Mouse (Mus musculus): ENCODE data around the gene Sf3a1.
"Not testable (repeated sequence)": the region's sequence is repeated elsewhere in the genome, so short reads cannot be mapped to it uniquely, and the experiment has no call there.

Sf3a1 gene

DNA sequence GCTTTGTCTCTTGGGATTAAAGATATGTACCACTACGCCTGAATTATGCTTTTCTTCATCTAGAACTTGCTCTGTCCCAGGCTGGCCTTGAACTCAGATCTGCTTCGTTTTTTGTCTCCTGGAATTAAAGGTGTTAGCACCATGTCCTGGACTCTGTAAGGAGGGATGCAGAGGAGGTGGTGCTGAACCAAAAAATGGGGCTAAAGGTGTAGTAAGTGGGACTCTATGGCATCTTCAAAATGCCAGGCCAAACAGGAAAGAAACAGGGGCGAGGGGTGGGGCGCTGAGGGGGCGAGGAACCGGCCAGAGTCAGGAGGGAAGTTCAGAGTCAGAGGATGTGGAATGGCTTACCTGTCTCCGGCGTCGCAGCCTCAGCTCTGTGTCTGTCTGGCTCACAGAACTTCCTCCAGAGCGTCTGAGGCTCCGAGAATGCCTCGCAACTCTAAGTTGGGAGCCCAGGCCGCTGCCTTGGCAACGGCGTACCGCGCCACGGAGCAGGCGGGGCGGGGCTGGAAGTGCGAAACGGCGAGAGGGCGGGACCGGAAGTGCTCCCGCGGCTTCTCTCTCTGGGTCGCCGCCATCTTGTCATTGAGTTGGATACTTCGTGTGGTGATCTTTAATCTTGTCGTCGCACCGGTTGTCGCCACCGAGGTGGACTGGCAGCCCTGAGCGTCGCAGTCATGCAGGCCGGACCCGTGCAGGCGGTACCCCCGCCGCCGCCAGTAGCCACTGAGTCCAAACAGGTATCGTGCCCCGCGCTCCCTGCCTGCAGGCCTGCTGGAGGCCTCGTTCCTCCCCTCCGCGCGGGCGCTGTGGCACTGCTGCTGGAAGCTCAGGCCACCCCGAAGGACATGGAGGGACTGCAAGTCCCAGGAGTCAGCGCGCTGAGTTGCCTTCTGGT lies at the start of gene Sf3a1, which contains the start of gene Ccdc157:
Gene Sf3a1 (plus strand): TSS at position 543 of the 901 bp plus-strand sequence.
Gene Ccdc157 (minus strand): TSS at position 486 of the 901 bp plus-strand sequence.
- peak; percentile 96 to 97 for DNase-seq

DNA sequence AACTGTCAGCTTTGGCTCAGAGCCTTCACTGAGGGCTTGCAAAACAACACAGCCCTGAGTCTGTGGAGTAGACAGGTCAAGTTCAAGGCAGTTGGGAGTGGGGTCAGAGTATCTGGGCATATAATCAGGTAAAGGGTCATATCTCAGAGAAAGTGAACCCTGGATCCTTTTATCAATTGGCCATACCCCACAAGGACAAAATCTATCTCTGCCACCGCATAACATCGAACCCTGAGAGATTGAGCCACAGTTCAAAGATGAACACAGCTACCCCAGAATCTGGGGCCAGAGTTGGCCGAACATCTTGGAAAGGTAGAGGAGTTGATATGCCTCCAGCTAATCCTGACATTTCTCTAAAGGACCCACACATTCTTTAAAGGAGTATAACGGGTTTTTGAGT lies 48.1 kb upstream of the Sf3a1 start:
- DNase-seq: no peak

DNA sequence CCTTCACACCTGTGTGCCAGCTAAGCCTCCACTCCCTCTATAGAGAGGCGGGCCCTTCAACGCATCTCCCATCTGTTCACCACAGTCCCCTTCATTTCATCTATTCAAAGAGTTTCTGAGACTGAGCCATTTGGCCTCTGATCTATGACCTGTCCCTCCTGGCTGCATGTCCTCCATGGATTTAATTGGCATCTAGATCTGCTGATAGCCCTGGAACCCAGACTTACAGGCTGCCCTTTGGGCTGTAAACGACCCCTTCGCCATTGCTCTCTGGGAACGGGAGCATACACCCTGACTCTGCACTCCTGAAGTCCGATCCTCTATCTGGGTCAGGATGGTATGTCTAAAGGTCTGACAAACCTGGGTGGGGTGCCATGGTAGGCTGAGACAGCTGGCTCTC lies 47.3 kb upstream of the Sf3a1 start:
- DNase-seq: no peak

DNA sequence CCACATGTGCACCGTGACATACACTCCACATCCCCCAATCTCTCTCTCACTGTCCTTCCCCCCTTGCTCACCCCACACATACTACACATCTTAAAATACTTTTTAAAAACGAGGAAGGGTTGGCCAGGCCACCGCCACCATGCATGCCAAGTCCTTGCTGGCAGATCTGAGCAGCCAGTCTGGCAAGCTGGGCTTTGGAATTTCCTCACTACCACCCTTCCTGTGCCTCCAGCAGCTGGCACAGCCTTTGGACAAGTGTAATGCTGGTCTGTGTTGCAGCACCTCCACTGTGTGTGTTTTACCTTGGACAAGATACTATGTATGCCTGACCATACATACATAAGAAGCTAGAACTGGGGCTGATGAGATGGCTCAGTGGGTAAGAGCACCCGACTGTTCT lies 46.7 kb upstream of the Sf3a1 start:
- DNase-seq: no peak

DNA sequence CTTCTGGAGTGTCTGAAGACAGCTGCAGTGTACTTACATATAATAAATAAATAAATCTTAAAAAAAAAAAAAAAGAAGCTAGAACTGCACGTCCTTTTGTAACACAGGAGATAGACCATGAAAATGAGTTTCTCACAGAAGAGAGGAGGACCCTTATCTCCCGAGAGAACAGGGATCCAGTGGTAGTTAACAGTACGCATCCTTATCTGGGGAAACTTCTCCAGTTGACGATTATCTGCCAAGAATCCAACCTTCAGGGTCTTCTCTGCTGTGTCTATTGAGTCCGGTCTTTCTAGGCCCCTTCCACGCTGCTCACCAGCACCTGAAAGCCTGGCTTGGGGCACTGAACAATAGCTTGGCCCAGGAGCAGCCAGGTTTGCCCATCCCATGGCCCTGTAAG lies 46.2 kb upstream of the Sf3a1 start:
- DNase-seq: no peak

DNA sequence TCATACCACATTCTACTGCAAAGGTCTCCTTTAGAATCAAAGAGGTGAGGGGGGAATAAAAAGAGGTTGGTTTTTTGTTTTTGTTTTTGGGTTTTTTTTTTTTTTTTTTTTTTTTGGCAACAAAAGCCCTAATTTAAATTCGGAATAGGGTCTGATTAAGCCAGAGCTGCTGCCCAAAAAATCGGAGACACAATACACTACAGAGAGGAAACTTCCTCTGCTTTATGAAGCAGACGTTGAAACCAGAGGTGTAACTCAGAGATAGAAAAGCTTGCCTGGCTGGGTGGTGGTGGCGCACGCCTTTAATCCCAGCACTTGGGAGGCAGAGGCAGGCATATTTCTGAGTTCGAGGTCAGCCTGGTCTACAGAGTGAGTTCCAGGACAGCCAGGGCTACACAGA lies 45.6 kb upstream of the Sf3a1 start:
- DNase-seq: not testable (repeated sequence)

DNA sequence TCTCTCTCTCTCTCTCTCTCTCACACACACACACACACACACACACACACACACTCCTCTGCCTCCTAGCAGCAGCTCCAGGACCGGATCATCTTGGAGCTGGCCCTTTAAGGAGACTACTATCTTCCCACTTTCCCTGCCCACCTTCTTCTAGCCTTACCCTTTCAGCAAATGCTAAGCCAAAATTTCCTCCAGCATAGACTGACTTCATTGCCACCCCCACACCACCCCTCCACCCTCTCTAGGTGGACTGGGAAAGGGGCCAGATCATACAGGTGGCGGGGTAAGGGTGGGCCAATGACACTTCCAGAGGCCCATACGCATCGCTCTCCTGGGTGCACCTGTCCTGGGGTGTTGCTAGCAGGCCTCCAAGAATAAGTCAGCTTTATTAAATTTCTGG lies 44.7 kb upstream of the Sf3a1 start:
- DNase-seq: no peak

DNA sequence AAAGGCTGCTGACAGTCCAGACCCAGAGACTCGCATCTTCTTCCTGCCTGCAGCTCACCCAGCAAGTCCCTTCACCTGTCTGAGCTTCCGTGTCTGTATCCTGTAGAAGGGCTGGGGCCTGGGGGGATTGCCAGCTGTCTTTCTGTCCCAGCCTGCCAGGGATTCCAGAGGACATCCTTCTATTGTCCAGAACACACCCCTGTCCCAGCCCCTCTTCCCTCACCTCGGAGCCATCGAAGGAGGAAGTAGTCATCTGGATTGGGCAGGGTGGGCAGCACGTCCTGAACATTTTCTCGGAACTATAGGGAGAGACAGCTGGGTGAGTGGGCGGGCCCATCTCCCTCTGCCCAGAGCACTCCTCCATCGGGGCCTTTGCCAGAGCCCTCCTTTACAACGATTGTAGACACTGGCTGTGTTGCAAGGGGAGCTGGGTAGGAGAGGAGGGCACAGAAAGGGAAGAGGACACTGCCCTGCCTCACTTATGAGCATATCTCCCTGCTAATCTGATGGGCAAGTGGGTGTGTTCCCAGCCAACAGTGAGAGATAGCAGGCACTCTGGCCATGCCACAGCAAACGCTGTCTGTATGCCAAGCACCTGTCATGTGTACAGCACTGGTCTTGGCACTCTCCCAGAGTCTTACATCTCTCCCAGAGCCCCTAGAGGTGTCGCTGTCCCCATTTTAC lies 43.5 kb upstream of the Sf3a1 start:
- DNase-seq: no peak

DNA sequence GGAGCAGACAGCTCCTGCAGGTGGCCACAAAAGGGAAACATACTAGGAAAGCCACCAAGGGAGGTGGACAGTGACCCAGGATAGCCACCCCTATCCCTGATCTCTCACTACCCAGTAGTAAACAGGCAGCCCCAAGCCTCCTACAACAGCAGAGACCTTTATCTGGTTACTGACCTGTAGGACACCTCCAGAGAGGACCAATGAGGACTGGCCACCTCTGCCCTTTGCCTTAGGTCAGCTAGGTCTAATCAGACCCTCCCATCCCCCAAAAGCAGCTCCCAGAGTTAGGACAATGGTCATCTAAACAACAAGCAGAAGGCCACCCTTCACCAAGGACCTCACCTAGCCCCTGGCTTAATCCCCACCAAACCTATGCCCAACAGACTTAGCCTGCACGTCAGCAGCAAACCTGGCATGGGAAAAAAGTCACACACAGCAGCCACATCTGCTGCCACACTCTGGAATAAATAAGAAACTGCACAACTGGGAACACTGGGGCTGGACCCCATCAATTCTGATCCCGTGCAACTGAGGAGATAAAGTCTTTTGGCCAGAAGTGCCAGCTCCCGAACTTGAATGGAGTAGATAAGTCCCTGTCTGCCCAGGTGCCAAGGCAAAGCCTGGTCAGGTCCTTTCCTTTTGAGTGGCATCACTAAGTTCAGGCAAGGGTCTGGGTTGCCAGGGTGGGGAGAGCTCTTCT lies 42.6 kb upstream of the Sf3a1 start:
- no peak for DNase-seq

DNA sequence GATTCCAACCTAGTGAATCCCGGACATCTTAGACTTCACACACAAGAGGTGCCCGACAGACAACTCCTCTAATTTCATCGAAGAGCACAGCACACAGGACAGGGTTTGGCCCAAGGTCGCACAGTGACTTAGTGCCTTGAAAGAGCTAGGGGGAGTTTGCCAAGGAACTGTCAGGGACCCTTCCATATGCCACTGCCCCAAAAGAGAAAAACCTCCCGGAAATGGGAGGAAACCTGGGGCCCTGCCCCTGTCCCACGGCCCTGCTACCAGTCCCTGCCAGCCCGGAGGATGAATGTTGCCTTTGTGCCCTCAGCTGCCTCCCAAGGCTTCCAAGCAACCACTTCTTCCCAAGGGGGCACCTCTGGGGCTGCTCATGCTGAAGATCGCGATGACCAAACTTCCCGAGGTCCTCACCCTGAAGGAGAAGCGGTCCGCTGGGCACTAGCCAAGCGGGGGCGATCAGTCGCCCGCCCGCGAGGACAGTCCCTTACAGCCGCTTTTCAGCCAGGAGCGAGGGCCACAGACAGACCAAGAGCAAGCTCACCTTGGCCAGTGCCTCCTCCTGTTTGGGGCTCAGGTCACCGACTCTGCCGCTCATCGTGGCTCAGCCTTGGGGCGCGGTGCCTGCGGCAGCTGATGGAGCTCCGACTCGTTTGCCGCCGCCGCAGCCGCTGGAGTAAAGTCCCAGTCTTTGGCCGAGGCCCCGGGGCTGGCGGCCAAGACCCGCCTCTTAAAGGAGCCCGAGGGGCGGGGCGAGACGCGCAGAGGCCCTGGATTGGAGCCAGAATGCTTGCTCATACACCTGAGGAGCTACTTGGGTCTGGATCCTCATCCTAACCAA lies 41.8 kb upstream of the Sf3a1 start:
- peak; percentile 79 to 86 for DNase-seq

DNA sequence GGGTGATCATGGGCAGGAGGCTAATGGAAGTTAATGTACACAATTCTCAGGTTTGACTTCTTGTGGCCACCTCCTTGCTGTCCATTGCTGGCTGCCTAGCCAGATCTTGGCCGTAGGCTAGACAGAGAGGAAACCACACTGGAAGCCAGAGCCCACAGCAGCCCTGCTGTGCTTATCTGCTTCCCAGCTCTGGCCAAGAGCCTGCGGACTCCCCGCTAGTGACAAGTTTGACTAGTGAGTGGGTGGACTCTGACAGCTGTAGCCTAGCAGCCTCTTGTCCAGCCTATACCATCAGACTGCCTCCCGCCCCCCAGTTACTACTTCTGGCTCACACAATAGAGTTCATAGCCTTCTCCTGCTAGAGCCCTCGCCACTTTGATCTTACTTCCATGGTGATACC lies 40.5 kb upstream of the Sf3a1 start:
- DNase-seq: no peak

DNA sequence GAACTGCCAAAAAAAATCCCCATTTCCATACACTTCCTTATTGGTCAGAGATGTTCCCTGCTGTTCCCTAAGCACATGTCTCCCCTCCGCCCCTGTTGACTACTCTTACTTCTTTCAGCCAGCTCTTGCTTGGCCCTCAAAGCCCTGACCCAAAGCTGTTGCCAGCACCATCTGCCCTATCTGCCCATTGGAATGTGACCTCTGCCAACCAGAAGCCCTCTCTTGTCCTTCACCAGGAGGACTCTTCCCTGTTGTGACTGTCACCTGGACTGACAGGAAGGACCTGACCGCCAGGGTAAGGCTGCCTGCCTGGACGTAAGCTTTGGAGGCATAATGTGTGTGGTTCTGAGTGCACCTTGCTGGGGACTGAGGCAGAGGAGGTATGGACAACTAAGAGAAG lies 38.5 kb upstream of the Sf3a1 start:
- no peak for DNase-seq

DNA sequence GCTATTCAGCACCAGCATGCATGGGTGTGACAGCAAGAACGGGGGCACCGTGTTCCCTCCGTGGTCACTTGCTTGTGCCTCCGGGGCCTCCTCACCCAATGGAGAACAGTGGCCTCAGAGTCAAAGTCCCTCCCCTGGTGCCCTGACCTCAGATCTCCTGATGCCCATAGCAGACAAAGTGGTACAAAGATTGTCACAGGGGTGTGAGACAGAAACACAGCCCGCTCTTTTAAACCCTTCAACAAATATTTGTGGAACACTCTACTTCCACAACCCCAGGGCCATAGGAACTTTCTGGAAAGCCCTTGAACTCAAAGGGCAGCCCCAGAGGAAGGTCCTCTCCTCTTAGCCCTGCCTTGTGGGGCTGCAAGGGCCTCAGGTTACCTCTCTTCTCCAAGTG lies 37.9 kb upstream of the Sf3a1 start:
- no peak for DNase-seq

DNA sequence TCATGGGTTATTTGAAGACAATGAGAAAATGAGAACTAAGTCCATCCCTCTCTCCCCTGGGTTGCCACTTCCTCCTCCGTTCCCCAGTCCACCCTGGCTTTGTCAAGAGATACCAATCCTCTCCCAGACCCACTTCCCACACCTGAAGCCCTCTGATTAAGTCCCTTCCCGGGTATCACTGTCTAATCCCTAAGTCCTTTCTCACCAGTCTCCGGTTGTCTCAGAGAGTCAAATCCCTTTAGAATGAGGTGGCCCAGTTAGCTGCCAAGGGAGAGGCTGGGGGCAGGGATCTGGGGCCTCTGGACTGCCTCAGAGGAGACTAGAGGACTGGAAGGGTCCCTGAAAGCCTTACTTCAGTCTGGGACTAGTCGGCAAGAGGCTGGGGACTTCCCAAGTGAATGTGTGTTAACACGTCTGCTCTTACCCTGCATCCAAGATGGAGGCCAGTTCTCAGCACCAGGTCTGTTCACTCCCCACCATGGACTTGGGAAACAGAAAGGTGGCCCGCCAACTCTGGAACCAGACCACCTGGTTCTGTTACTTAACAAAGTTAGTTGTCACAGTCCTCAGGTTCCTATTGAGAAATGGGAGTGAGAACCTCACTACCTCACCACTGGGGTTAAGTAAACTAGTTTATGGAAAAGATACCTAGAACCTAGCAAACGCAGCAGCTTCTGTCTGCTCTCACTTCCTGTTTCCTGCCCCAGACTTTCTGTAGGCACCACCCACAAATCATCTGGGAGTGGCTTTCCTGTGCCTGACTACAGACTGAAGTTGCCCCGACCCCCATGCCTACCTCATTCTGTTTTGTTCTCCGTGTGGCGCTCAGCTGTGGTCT lies 37.2 kb upstream of the Sf3a1 start, which contains the start of gene Sec14l2:
Gene Sec14l2 (minus strand): TSS at position 674 of the 838 bp plus-strand sequence.
- DNase-seq: no peak

DNA sequence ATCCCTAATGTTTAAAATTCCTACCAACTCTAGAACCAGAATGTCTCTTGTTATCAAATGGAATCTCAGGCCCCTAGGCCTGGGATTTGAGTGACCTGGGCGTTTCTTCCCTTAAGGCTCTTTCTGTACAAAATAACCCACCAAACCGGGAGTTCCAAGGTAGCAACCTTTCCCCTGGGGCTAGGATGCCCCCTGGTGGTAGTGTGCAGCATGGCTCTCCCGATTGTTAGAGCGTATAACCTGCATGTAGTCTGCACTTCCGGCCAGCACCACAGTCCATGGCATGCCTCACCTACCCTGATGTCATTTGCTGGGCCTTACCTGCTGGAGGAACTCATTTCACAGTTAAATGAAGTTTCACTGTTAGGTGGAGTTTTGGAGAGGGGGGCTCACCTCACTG lies 36.2 kb upstream of the Sf3a1 start:
- DNase-seq: peak; percentile 40 to 54

DNA sequence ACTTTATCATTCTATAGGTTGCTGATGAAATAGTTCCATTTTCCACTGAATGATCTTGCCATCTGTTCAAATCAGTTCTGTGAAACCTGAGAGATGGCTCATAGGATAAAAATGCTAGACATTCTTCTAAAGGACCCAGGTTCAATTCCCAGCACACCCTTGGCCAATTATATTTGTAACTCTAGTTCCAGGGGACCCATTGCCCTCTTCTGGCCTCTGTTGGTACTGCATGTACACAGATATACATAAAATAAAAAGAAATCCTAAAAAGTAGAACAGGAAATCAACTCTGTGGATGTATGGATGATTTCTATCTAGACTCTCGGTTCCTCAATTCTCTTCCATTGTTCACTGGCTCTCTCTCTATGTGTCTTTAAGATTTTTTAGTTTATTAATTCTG lies 33.1 kb upstream of the Sf3a1 start:
- no peak for DNase-seq

DNA sequence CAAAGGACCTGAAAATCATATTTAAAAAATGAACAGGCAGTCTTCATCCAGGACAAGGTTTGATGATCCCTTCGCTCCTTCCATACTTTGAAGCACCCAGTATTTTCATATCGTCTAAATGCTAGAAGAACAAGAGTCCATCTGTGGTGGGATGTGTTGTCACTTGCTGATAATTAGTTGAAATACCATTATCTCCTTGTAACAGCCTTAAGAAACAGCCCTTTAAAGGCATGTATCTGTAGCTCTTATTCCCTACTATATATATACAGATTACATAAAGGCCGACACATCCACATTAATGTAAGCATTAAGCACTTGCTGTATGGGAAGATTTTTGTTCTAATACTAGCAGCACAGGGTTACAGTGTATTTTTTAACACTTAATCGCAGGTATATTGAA lies 31.7 kb upstream of the Sf3a1 start:
- DNase-seq: not testable (repeated sequence)

DNA sequence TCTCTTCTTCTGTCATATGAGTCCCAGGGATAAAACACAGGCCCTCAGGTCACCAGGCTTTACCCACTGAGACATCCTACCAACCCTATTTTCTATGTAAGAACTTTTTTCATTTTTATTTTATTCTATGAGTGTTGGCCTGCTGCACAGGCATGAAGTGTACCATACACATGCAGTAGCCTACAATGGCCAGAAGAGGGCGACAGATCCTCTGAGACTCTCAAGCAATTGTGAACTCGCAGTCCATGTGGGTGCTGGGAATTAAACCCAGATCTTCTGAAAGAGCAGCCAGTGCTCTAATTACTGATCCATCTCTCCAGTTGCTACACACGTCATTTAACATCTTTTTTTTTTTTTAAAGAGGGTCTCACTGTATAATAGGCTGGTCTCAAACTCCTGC lies 26.7 kb upstream of the Sf3a1 start:
- DNase-seq: peak in 1 of 2 experiments; percentile 36

DNA sequence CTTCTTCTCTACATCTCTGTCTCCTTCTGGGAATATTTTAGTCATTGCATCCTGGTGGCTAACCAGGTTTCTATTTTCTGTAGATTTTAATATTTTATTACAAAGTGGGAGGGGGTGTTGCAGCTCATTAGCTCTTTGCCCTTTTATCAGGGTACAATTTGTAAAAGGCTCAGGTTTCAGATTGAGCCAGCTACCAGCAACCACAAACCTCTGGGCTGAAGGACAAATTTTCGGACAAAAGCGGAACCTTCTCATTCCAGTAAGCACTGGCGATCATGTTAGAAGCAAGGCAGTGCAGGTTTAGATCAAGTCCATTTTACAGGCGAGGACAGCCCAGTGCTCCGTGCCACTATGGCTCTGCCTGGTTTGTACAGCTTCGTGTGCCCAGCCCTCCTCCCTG lies 25.8 kb upstream of the Sf3a1 start:
- no peak for DNase-seq

DNA sequence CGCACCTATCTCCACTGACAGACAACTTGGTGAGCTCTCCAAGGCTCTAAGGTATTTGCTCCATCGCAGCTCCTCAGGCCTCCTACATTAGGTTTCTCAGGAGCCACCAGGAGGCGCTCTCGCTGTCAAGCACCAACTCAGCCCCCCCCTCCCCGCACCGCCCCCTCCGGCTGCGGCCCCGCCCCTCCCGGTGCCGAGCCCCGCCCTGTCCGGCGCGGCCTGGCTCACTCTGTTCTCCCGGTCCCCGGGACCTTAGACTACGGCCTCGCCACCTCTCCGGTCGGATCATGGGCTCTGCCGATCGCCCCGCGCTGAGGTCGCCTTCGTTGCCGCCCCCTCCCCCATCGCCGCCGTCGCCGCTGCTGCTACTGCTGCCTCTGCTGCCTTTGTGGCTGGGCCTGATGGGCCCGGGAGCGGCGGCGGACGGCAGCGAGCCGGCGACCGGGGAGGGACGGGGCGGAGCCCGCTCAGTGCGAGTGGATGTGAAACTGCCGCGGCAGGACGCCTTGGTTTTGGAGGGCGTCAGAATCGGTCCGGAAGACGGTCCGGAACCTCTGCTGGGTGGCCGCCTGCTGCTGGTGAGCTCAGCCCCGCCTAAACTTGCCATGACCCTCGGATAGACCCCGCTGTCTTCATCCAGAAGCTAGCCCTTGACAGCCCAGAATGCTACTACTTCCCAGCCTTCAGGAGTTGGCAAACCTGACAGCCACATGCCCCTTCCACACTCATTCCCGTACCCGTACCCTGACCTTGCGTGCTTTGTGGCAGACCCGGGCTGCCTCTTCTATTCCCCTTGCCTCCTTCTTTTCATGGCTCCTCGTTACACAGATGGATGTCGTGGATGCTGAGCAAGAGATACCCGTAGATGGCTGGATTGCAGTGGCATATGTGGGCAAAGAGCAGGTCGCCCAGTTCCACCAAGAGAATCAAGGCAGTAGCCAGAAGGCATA lies 24.9 kb upstream of the Sf3a1 start, which contains the start of gene Rnf215:
Gene Rnf215 (plus strand): TSS at position 217 of the 950 bp plus-strand sequence.
- DNase-seq: peak; percentile 95 to 97

All from kidney, postnatal 4 days (tissue).